Mouse (Mus musculus) inflammation-experienced regulatory T-cells, adult 16 weeks (primary cell): ENCODE data around the gene Olfr355. TPM values are rescaled to one million over a fixed set of nuclear protein-coding genes. Genes with fewer than 3 reads are reported as not detected.

ENCODE experiments used
- polyA plus RNA-seq: library from polyadenylated mRNA; unstranded; fragments of 100-300 nt; shearing (Covaris generic); gene quantifications from one replicate; pipeline ENCODE4 v1.2.1, GENCODE M21; 2017

Olfr355 gene
- polyA plus RNA-seq, result not detected

GRCm38 (mm10) chr2:36928797-36929196 lies at the start of gene Olfr355:
TSS of gene Olfr355 (minus strand) at chr2:36928897.

GRCm38 (mm10) chr2:36936821-36937220 lies 8.1 kb upstream of the Olfr355 start, which contains the start of gene Olfr356:
TSS of gene Olfr356 (plus strand) at chr2:36937121.

GRCm38 (mm10) chr2:36905380-36905779 lies 23.3 kb downstream of the Olfr355 start, which contains the start of gene Olfr354:
TSS of gene Olfr354 (plus strand) at chr2:36905680.

GRCm38 (mm10) chr2:36892836-36893235 lies 35.9 kb downstream of the Olfr355 start, which contains the start of gene Olfr353:
TSS of gene Olfr353 (minus strand) at chr2:36892936.

Other genes starting within 250 kb of the Olfr355 start
- gene Olfr346, start 243.1 kb downstream of the Olfr355 start, polyA plus RNA-seq, result not detected
- gene Olfr347, start 197.0 kb downstream of the Olfr355 start, polyA plus RNA-seq, result not detected
- not detected for gene Olfr348, start 144.6 kb downstream of the Olfr355 start, polyA plus RNA-seq
- gene Olfr50, start 138.4 kb downstream of the Olfr355 start, polyA plus RNA-seq, result not detected
- not detected for gene Olfr3, start 111.9 kb downstream of the Olfr355 start, polyA plus RNA-seq
- not detected for gene Olfr350, start 82.6 kb downstream of the Olfr355 start, polyA plus RNA-seq
- gene Olfr351, start 66.2 kb downstream of the Olfr355 start, polyA plus RNA-seq, result not detected
- gene Olfr352, start 60.4 kb downstream of the Olfr355 start, polyA plus RNA-seq, result not detected
- gene Olfr353, start 36.0 kb downstream of the Olfr355 start, polyA plus RNA-seq, result not detected
- not detected for gene Olfr354, start 23.2 kb downstream of the Olfr355 start, polyA plus RNA-seq
- gene Olfr356, start 8.2 kb upstream of the Olfr355 start, polyA plus RNA-seq, result not detected
- gene Olfr357, start 64.9 kb upstream of the Olfr355 start, polyA plus RNA-seq, result not detected
- not detected for gene Olfr358, start 80.4 kb upstream of the Olfr355 start, polyA plus RNA-seq
- not detected for gene Olfr360, start 136.8 kb upstream of the Olfr355 start, polyA plus RNA-seq
- not detected for gene Olfr361, start 160.4 kb upstream of the Olfr355 start, polyA plus RNA-seq
- gene Olfr362, start 189.0 kb upstream of the Olfr355 start, polyA plus RNA-seq, result not detected
- not detected for gene Olfr364-ps1, start 210.4 kb upstream of the Olfr355 start, polyA plus RNA-seq